Mouse (Mus musculus) neutrophil, adult 83 days (primary cell): ENCODE results near the gene Adm. TPM values are rescaled to one million over a fixed set of nuclear protein-coding genes. Genes with fewer than 3 reads are reported as not detected.

ENCODE experiments used
- total RNA-seq, 2 experiments: library from RNA; stranded (reverse); gene quantifications; one replicate each; pipeline ENCODE4 v1.2.4; 2023

Adm gene
- total RNA-seq, result under 1 TPM in 1 of 2 experiments, not detected in 1; 0.29 TPM

GRCm38 (mm10) chr7:110627486-110628272 lies at the start of gene Adm:
Gene Adm (plus strand): TSS chr7:110627661.

GRCm38 (mm10) chr7:110614133-110615063 lies 13.1 kb upstream of the Adm start, which contains the start of gene Sbf2:
Gene Sbf2 (minus strand): TSS chr7:110614922.

Other genes starting within 250 kb of the Adm start
- gene Sbf2, start 12.7 kb upstream of the Adm start, total RNA-seq, result 1 to 10 TPM; 2.2 to 2.3 TPM
- gene Ampd3, start 140.5 kb downstream of the Adm start, total RNA-seq, result 100 to 1,000 TPM; 125 to 137 TPM
- 10 to 100 TPM; 71.5 to 80.1 TPM for gene Rnf141, start 216.8 kb downstream of the Adm start, total RNA-seq
- gene Lyve1, start 235.6 kb downstream of the Adm start, total RNA-seq, result 1 to 10 TPM; 3.9 to 4.3 TPM